16 mouse cellular contexts compared by ENCODE assay signal in the genomic region with DNA sequence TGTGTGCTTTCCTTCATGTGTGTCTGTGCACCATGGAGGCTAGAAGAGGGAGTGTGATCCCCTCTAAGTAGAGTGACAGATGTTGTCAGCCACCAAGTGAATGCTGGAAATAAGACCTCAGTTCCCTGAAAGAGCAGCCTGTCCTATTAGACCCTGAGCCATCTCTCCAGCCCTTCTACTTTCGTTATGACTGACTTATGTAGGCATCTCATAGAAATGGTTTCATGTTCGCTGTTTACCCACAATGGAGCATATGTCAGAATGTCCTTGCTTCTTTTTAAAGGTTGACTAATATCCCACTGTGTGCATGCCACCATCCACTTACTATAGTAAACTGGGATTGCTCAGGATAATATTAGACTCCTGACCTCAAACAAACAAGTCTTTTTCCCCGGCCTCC.
"Had no signal": no experiment of that assay in that cellular context is flagged by ENCODE, and none has a peak within 500 bp of the region (broad histone marks: within the 10 kb centered on the region; RNA-seq: fewer than 3 reads in every experiment).

No protein-coding gene starts in this region.

- H3K4me1 ChIP-seq: neural tube, embryonic 13.5 days; neural tube, embryonic 15.5 days; stomach, embryonic 15.5 days had no signal

- DNase-seq: retina, postnatal 1 day; right cerebral cortex, adult 18-20 months; right cerebral cortex, postnatal 14 days; right cerebral cortex, postnatal 25 days; right cerebral cortex, postnatal 4 days; spleen, adult 18-20 months; thymus, adult 18-20 months; thymus, adult 2 months; thymus, postnatal 14 days; thymus, postnatal 25 days; thymus, postnatal 36 days; thymus, postnatal 4 days had no signal

- H3K9ac ChIP-seq: neural tube, embryonic 13.5 days; neural tube, embryonic 15.5 days; stomach, embryonic 15.5 days had no signal

- H3K4me2 ChIP-seq: neural tube, embryonic 13.5 days; neural tube, embryonic 15.5 days; stomach, embryonic 15.5 days had no signal

- H3K27ac ChIP-seq: neural tube, embryonic 13.5 days; neural tube, embryonic 15.5 days; stomach, embryonic 15.5 days; stomach, postnatal 0 days had no signal

- H3K9me3 ChIP-seq: neural tube, embryonic 13.5 days; neural tube, embryonic 15.5 days; stomach, embryonic 15.5 days had no signal

- H3K27me3 ChIP-seq: neural tube, embryonic 13.5 days; neural tube, embryonic 15.5 days; stomach, embryonic 15.5 days had no signal

- H3K4me3 ChIP-seq: neural tube, embryonic 13.5 days; neural tube, embryonic 15.5 days; stomach, embryonic 15.5 days had no signal
